Mouse (Mus musculus) liver, embryonic 14.5 days (tissue): ENCODE data around the gene Osmr.

Source experiments
- CTCF ChIP-seq: IDR thresholded peaks from 2 replicates; pipeline ENCODE4 v1.5.1; 2016; ENCODE audit warnings: antibody characterized with exemption, low read depth, control low read depth
- EP300 ChIP-seq: IDR thresholded peaks from 2 replicates; pipeline ENCODE4 v1.6.1; 2016; ENCODE audit warnings: antibody characterized with exemption, low read depth

DNA sequence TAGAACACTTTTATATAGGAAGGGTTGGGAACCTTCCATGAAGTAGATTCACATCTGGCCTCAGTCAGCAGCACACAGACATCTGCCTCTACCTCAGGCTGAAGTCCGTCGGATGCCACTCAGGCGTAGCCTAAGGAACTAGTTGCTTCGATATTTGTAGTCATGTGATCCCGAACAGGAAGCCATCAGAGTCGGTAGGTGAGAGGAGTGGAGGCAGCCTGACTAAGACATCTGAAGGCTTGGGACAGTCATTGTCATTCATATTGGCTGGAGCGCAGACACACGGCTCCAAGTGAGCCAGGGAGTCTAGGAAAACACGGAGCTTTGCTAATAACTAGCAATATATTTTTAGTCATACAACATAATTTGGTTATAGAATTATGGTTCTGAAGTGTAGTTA lies 6.4 kb upstream of the Osmr start:
- no peak for TF ChIP-seq CTCF
- TF ChIP-seq EP300: no peak
